Mouse (Mus musculus) frontal cortex, adult (tissue): ENCODE measurements around the gene Zfp689.
"Not testable (repeated sequence)": the region's sequence is repeated elsewhere in the genome, so short reads cannot be mapped to it uniquely, and the experiment has no call there.

Experiments
- ATAC-seq: cut with Nextera tagmentation; 2 replicates; pipeline ENCODE4 v1.9.2; 2017; ENCODE audit warnings: mild to moderate bottlenecking, moderate library complexity, mixed read lengths; ENCODE audit not compliant: low TSS enrichment

The Zfp689 gene

GRCm38 (mm10) chr7:127404101-127404500 lies 44.9 kb downstream of the Zfp689 start:
- not testable (repeated sequence) for ATAC-seq

- ATAC-seq, result no peak
Observed at GRCm38 (mm10) chr7:127402980-127403379, 46.0 kb downstream of the Zfp689 start.

DNA sequence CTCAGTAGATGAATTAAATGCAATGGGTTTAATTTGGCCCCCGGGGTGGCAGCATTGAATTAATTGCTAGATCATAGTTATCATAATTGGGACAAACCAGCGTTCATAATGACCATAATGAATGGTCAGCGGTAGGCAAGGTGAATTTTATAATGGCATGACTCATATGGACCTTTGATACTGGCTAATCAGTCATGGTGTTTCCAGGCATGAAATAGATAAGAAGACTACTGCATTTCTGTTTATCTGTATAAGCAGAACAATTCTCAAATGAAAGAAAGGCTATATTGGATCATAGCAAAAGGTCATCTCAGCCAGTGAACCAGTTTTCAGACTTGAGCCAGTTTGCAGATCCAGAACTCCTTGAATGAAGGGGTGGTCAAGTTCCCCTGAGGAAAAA lies 48.6 kb downstream of the Zfp689 start:
- no peak for ATAC-seq

- 0 out of 2 replicates have a peak, but pooled peaks have one; percentile 10 for ATAC-seq
Observed at GRCm38 (mm10) chr7:127393944-127394333, 55.0 kb downstream of the Zfp689 start.

DNA sequence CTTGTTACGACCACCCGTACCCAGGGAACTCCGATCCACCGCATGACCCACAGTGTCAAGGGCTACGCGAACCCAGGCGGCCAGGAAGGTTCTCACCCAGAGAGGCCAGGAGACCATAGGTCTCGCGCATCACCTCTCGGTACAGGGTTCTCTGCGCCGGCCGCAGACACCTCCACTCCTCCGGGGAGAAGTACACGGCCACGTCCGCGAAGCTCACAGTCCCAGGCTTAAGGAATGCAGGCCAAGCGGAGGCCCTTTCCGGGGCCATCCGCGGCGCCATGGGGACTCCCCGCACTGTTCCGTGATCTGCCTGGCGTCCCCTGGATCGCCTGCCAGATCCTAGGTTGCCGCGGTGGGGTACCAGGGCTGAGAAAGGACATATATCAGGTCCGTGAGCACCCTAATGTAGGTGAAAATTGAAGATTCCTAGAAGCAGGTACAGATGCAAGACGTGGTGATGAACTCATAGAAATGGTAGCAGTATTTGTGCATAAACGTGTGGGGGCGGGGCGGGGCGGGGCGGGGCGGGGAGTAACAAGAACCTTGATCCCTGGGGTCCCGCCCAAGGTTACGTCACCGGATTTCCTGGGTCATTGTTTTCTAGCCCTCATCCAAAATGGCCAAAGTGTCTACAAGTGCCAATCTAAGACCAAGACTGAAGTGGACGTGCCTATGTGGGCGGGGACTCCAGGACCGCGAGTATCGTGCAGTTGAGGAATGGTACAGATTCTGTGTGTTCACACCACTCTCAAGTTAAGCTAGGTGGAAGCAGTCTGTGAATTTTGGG lies 55.6 kb downstream of the Zfp689 start, which contains the start of gene E430018J23Rik:
TSS of gene E430018J23Rik (minus strand) at position 473 of the 787 bp plus-strand sequence.
- peak; percentile 81 for ATAC-seq

GRCm38 (mm10) chr7:127392251-127392824 lies 56.6 kb downstream of the Zfp689 start:
- no peak for ATAC-seq
